Mouse (Mus musculus) liver, postnatal 0 days (tissue): Measurements from ENCODE around the gene Golim4.

Source experiments
- CTCF ChIP-seq: sonication (generic); IDR thresholded peaks from 2 replicates; pipeline ENCODE4 v1.5.1; 2016; ENCODE audit warnings: antibody characterized with exemption, low read depth
- EP300 ChIP-seq: IDR thresholded peaks from 2 replicates; pipeline ENCODE4 v1.6.1; 2016; ENCODE audit warnings: antibody characterized with exemption, low read depth, mild to moderate bottlenecking

DNA sequence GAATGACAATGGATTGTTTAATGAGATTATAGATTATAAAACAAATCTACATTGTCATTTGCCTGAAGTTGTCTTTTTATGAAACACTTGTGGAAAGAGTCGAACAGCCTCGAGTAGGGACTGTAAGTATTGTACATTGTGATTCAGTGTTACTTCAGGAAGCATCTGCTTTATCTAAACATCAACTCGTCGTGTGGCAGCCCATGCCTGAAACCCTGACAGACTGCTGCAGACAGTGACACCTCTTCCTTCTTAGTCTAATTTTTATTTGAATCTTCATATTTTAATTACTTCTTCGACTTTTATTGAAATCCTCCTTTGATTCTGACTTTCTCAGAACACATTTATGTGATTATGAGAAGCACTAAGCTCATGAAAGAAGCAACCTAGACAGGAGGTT is 7.4 kb downstream of the Golim4 start:
- no peak for TF ChIP-seq CTCF
- TF ChIP-seq EP300: no peak
